Mouse (Mus musculus) C2C12 (cell line): ENCODE results near the gene Cacng8.

Experiments used
- CEBPB ChIP-seq: IDR thresholded peaks from one replicate; pipeline ENCODE4 v1.6.1; 2011; ENCODE audit warnings: low read depth, mild to moderate bottlenecking, control low read depth, moderate library complexity
- CTCF ChIP-seq: IDR thresholded peaks from one replicate; pipeline ENCODE4 v1.5.1; 2011; ENCODE audit not compliant: control insufficient read depth, insufficient read depth, insufficient read length
- FOSL1 ChIP-seq: IDR thresholded peaks from one replicate; pipeline ENCODE4 v1.8.0; 2011; ENCODE audit warnings: mild to moderate bottlenecking, low read length; ENCODE audit not compliant: poor library complexity, insufficient read depth, severe bottlenecking
- MYOG ChIP-seq: IDR thresholded peaks from one replicate; pipeline ENCODE4 v1.6.1; 2011; ENCODE audit not compliant: control insufficient read depth, insufficient read length; ENCODE audit errors: extremely low read depth
- USF1 ChIP-seq: IDR thresholded peaks from one replicate; pipeline ENCODE4 v1.6.1; 2011; ENCODE audit warnings: low read depth, mild to moderate bottlenecking, control low read depth, moderate library complexity

DNA sequence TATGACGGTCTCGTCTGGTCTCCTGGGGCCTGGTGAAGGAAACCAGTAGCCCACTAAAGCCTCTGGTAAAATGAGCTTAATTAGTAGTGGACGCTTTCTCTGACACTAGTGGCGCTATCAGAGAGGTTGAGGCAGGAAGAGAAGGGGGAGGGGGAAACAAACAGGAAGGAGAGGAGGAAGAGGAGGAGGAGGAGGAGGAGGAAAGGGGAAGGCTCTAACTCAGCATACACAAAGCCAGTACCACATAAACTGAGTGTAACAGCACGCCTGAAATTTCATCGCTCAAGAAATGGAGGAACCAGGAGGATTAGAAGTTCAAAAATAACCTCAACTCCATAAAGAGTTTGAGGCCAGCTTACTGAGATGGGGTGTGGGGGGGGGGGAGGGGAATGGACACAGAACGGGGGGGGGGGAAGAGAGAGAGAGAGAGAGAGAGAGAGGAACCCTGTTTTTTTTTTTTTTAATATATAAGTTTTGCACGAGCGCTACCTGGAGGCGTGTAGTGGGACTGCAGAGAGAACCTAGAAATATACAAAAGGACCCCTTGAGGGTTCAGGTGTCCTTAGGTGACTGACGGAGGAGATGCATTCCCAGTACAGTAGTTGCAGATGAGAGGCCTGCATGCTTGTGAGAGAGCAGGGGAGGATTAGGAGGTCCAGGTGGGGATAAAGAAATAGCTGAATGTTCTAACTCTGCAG lies 63.2 kb downstream of the Cacng8 start:
- TF ChIP-seq CTCF: no peak
- no peak for TF ChIP-seq USF1
- no peak for TF ChIP-seq FOSL1
- TF ChIP-seq MYOG: no peak
- no peak for TF ChIP-seq CEBPB
